Mouse (Mus musculus): ENCODE results near the gene a.
"Not testable (repeated sequence)": the region's sequence is repeated elsewhere in the genome, so short reads cannot be mapped to it uniquely, and the experiment has no call there.

a gene

DNA sequence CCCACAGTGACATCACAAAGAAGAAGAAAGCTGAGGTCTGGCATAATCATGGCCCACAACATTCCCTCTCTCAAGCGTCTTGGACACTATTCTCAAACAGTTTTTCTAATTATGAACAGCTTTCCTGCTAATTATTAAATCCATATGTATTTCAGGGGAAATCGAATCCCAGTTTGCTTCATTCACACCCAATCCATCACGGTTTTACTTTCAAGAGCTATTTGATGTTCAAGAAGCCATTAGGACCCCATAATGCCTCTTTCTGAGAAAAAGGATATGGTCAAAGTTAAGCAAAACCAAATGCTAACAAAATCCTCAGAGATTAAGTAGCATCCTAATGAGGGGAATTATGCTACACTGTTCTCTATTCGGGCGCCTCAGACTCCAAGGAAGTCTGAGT is 181.8 kb downstream of the a start:
- no peak for DNase-seq (ENCODE audit: extremely low spot score, low spot score)

DNA sequence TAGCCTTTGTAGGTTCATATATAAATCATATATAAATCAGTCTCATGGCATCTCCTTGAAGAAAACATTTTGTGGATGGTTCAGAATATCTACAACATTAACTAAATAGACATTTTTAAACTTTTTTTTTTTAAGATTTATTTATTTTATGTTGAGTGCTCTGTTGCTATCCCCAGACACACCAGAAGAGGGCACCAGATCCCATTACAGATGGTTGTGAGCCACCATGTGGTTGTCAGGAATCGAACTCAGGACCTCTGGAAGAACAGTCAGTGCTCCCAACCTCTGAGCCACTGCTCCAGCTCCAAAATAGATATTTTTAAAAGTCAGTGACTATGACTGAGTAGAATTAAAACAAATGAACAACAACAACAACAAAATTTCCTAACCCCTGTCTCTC is 195.4 kb downstream of the a start:
- DNase-seq (ENCODE audit: extremely low spot score, low spot score), result no peak

DNA sequence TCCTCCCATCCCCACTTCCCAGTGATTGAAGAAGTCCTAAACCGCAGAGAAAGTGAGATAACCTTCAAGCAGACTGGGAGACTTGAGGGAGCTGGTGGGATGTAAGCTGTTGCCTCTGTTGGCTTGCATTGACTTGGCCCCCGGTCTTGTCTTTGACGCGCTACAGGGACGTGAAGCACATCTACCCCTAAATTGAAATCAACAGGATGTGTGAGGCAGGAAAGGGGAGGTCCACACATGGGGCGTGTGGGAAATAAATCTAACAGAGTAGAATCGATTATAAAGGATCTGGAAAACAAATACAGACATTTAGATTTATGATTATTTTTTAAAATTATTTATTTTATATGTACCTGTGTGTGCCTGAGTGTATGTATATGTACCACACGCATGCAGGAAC is 200.2 kb downstream of the a start:
- no peak for DNase-seq (ENCODE audit: extremely low spot score, low spot score)

DNA sequence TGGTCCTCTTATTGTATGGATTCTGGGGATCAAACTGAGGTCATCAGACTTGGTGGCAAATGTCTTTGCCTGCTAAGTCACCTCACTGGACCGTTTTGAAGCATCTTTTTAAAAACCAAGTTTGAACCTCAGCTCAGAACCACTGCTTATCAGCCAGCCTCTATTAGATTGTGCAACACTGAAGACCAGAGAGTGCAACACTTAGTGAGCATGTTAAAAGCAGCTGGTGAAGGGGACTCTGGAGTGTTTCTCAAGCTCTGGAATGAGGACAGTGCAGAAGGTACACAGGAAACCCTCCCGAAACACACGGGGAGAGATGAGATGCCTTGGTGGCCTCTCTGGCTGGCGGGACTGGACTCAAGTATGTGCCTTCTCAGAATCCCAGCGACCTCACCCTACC is 200.9 kb downstream of the a start:
- DNase-seq (ENCODE audit: extremely low spot score, low spot score), result no peak

DNA sequence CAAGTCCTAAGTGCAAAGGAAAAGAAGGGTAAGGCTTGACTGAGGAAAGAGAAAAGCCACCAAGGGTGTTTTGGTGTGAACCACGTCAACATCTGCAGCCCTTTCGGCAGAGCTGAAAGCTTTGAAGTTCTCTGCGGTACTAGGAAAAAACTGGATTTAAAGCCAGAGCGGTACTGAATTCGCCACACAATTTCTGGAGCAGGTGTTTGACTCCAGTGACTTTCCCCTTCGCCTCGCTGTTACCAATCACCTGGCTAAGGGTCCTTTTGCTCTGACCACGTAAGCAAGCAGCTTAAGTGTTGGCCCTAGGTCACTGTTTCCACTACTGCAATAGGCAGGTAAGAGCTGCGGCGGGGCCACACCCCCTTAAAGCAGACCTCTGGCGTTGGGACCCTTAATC is 214.3 kb downstream of the a start:
- no peak for DNase-seq (ENCODE audit: extremely low spot score, low spot score)

DNA sequence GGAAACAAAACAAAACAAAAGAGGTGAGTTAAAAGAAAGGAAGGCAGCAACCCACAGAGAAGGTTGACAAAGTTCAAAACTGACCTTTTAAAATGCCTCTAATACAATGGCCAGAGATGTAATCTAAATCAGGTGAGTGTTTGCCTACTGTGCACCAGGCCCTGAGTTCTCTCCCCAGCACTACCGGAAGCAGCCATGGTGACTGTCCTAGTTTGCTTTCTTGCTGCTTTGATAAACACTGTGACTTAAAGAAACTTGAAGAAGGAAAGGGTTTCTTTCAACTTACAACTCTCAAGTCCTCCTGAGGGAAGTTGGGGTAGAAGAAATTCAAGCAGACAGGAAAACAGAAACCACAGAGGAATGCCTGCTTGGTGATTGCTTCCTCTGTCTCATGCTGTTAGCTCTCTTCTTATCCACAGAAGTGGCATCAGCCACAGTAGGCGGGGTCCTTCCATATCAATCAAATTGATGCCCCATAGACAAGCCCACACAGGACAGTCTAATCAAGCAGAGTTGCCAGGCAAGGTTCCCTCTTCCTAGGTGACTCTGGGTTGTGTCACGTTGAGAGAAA is 220.0 kb downstream of the a start:
- DNase-seq (ENCODE audit: extremely low spot score, low spot score), result no peak

DNA sequence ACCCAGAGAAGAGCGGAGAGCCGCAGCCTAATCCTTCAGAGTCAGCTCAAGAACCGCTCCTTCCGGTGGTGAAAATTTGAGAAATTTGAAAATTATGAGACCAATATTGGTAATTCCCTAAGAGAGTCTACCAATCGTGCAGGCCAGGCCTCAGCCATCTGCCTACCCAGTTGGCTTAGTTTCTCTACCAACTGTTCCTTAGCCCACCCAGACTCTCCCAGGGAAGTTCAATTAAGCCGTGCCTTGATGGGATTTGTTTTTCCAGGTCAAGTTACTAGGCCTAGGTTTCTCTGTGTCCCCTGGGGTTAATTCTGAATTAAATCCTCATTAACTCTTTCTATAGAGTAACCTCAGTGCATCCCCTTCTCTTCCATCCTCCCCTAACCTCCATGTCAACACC is 221.8 kb downstream of the a start:
- DNase-seq (ENCODE audit: extremely low spot score, low spot score), result no peak

DNA sequence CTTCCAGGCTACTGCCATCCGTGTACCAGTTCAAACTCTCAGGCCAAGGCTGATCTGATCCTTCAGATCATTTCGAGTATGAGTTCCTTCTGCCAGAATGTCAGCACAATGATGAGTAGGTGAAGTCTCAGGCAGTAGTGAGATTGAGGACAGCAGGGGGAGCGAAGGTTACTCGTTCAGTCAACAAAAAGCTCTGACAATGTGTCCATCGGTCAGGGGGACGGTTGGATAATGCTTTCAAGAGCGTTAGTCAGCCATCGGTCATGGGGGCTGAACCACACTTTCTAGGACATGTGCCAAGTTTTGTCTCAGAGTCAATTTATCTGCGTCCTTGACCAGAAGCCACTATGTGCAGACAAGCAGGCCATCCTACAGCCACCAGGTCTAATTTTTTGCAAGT is 225.5 kb downstream of the a start:
- not testable (repeated sequence) for DNase-seq (ENCODE audit: extremely low spot score, low spot score)

DNA sequence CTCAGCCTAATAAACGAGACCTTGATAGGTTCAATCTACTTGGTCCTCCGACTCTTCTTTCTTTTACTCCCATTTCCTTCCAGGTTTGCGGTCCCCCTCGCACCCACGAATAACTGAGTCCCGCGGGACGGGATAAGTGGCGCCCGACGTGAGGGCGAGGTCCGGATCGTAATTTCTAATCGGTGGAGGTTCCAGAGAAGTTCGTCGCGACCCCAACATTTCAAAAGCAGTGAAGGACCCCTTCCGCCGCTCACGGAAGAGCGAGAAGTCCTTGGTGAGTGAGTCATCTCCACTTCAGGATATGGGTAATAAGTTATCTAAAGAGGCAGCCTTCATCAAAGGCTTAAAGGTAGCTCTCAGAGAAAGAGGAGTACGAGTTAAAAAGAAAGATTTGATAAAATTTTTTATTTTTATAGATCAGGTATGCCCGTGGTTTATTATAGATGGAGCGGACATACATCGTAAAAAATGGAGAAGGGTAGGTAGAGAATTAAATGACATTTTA is 227.1 kb downstream of the a start, which contains the start of gene Gm14226:
Gene Gm14226 (plus strand): TSS at position 16 of the 505 bp plus-strand sequence.
- DNase-seq (ENCODE audit: extremely low spot score, low spot score), result peak; percentile 25

DNA sequence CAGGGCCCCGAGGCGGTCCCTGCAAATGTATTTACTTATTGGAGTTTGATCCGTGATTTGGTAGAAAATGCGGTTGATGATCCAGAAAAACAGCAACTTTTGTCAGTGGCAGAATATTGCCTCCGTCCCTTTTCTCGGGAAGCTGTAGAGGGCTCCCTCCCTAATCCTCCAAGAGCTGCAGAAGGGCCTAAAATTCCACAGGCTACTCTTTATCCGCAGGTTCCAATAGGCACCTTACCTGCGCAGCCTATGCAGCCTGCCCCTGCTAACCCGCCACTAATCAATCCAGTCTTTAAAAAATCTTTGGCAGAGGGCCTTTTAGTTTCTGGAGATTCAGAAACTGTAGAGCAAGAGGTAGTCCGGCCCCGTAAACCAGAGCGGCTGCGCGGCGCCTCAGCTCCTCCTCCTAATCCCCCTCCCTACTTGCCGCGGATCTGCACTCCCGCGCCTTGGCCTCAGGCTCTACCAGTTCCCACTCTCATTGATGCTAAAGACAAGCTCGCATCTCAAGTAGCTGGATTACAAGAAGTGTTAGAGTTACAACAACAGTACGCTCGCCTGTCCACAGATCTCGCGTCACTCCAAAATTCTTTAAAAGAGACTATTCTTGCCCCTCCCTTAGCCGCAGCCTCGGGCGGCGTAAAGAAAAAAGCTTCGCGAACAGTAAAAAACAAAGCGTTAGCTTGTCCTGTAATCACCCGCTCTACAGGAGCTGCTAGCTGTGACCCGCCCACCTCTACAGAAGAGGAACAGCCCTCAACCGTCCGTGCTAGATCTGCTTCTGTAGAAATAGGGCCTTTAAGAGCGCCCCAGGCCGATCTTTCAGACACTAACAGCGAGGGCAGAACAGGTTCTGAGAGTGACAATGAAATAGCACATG is 227.8 kb downstream of the a start:
- peak; percentile 81 for DNase-seq (ENCODE audit: extremely low spot score, low spot score)

DNA sequence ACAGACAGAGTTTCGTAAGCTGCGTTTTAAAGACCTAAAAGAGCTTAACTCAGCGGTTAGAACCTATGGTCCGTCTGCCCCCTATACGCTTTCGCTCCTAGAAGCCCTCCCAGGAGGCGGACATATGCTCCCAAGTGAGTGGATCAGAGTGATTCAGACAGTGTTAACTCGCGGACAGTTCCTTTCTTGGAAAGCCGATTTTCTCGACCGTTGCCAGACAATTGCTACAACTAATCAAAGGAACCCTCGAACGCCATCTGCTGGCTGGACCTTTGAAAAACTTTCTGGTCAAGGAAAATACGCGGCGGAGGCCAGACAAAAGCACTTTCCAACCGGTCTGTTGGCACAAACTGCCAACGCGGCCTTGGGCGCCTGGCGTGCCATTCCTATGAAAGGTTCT is 228.5 kb downstream of the a start:
- DNase-seq (ENCODE audit: extremely low spot score, low spot score), result peak; percentile 94

DNA sequence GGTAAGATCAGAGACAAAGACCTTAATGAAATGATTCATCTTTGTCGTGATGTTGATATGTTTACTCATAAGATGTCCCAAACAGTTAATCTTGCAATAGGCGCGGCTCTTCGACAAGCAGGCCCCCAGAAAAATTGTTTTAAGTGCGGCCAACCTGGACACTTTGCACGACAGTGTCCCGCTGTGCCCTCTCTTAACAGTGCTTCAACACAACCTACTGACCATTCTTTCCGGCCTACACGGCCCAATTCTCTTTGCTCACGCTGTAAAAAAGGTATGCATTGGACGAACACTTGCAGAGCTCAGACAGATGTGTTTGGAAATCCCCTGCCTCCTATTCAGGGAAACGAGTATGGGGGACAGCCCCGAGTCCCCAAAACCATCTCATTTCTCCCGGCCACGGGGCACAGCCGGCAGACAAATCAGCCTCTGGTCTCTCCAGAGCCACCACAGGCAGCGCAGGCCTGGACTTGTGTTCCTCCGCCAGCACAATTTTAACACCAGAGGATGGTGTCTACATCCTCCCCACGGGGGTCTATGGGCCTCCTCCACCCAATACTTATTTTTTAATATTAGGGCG is 229.1 kb downstream of the a start:
- DNase-seq (ENCODE audit: extremely low spot score, low spot score), result peak; percentile 44

DNA sequence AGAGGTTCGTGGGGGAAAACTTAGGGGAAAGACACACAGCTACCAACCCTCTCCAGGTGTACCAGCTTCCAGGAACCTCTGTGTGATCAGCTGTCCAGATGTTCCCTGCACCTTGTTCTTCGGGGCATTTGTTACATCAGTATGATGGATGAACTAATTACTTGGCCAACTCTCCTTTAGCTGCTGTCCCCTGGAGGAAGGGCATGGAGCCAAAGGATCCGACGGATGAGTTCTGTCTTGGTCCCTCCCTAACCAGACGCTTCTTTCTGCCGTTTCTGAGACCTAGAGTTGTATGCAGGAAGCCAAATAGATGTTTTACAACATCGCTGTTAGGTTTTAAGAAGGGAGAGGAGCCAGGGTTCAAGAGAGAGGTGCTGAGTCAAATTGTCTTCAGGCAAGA is 239.6 kb downstream of the a start:
- no peak for DNase-seq (ENCODE audit: extremely low spot score, low spot score)

DNA sequence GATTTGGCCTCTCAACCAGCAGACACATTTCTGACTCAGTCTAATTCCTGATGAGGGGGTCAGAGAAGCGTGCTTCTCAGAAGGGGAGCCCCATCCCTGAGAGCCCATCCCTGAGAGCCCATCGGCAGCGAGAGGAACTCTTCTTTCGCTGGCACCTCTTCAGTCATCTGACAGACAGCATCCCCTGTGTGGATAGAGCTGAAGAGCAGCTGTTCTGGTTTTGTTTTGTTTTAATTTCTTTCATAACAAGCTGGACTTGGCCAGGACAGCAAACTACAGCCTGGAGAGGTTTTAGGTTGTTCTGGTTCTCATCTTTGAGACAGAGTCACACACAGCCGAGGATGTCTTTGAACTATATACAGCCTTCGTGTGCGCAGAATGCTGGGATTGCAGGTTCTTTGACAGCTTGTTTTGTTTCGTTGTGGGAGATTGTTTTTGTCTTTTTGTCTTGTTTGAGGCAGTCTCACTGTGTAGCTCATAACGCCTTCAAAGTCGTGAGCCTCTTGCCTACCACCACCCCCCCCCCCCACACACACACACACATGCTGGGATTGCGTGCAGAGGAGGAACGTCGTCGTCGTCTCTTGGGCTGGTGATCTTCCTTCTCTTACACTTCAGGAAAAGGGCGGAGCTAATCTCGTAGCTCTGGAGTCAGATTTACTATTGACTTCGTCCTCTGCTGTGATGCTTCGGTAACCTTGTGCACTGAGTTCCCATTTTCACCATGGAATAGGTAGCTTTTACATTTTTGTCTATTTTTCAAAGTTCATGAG is 241.9 kb downstream of the a start:
- DNase-seq (ENCODE audit: extremely low spot score, low spot score), result no peak

DNA sequence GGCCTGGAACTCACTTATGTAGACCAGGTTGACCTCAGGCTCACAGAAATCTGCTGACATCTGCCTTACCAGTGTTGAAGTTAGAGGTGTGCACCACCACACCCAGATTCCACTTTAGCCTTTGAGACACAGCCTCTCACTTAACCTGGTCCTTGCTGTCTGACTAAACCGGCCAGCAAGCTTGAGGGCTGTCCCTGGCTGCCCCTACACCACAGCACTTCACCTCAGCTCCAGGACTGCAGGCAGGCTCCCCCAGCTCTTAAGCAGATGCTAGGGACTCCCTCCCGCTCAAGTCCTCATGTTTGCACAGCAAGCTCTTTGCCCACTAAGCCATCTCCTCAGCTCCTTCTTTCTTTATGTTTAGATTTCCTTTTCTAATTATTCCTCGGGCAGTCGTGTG is 248.8 kb downstream of the a start:
- no peak for DNase-seq (ENCODE audit: extremely low spot score, low spot score)

DNA sequence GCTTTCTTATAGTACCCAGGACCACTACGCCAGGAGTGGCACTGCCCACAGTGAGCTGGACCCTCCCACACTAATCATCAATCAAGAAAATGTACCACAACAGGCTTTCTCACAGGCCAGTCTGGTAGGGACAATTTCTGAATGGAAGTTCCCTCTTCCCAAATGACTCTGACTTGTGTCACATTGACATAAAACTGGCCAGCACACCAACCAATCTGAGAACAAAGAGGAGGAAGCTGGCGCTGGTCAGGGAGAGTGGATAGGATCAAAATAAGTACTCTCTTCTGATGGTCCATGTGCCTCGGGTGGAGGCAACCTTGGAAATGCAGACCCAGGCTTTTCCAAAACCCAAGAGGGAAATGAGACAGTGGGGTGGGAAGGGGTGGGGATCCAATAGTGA is 253.3 kb downstream of the a start:
- no peak for DNase-seq (ENCODE audit: extremely low spot score, low spot score)

DNA sequence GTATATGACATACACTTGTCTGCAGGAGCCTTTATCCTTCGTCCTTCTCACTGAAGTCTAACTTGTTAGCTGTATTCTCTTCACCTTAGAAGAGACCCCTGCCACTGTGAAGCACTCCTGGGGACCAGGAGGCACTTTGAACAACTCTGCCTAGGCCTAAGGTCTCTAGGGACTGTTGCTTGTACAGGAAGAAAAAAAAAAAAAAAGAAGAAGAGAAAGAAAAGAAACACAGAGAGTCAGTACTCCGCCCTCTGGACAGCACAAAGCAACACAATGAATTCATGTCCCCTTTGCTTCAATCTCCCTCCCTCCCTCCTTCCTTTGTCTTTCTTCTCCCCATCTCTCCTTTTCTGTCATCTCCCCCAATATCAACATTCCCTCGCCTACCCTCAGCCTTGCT is 253.9 kb downstream of the a start:
- DNase-seq (ENCODE audit: extremely low spot score, low spot score), result no peak

DNA sequence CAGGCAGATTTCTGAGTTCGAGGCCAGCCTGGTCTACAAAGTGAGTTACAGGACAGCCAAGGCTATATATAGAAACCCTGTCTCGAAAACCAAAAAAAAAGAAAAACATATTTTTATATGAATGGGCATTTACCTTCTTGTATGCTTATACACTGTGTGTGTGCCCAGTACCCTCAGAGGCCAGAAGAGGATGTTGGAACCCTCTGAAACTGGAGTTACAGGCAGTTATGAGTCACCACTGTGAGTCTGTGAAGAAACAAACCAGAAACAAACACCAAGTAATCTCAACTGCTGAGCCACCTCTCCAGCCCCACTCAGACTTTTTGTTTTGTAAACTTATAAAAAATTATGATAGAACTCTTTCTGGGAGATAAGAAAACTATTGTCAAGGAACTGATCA is 255.6 kb downstream of the a start:
- no peak for DNase-seq (ENCODE audit: extremely low spot score, low spot score)

DNA sequence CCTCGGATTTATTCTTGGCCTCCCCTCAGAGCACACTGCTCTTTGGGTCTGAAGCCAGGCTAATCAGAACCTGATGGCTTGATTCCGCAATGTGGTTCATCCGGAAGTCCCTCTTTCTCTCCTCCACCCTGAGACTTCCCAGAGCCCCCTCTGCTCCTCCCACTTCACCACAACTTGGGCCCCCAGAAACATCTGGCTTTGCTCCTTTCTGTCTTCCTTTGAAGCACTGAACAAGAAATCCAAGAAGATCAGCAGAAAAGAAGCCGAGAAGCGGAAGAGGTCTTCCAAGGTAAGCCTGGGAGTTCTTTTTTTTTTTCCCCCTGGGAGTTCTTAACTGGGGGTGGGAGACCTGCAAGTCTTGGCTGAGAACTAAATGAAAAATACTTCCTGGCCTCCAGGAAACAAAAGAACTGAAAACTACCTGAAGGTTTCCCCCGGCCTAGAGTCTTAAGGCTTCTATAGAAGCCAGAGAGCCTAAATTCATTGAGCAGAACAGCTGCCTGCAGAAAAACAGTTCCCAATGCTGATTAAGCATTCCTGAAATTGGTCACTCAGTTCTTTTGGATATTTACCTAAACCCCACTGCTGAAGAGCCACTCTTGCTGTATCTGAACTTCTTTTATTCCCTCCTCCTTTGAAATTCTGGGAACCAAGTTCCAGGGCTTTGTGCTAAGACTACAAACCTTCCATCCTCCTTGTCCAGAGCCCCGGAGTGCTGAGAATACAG is 256.4 kb downstream of the a start:
- no peak for DNase-seq (ENCODE audit: extremely low spot score, low spot score)

DNA sequence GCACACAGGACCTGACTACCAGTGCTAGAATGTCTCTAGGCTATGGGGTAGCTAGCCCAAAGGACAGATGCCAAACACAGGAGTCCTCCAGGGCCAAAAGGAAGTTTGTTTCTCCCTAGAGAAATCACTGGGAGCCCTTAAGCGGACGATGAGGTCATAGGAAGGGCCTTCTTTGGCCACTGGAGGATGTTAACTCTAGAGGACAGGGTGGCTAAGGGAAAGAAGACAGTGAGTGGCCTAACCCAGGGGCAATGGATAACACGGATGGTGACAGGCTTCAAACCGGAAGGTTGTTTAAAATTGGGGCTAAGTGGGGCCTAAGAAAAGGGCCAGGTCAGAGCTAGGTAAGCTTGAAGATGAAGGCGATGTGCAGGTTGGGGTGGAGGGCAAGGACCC is 258.9 kb downstream of the a start:
- DNase-seq (ENCODE audit: extremely low spot score, low spot score), result no peak
